Mouse (Mus musculus): ENCODE measurements around the gene Chchd2.

Chchd2 gene

GRCm38 (mm10) chr5:129878946-129879345 is 8.3 kb downstream of the Chchd2 start:
- no peak for DNase-seq (ENCODE audit: low spot score in 2 of 2)

GRCm38 (mm10) chr5:129877731-129878455 is 9.4 kb downstream of the Chchd2 start:
- DNase-seq (ENCODE audit: low spot score in 2 of 2) = no peak

GRCm38 (mm10) chr5:129875098-129875497 is 12.2 kb downstream of the Chchd2 start:
- no peak for DNase-seq (ENCODE audit: low spot score in 2 of 2)

GRCm38 (mm10) chr5:129873942-129874341 is 13.3 kb downstream of the Chchd2 start:
- DNase-seq (ENCODE audit: low spot score in 2 of 2) = no peak

GRCm38 (mm10) chr5:129871238-129871637 is 16.0 kb downstream of the Chchd2 start:
- DNase-seq (ENCODE audit: low spot score in 2 of 2) = no peak

GRCm38 (mm10) chr5:129869238-129869995 is 17.9 kb downstream of the Chchd2 start:
- no peak for DNase-seq (ENCODE audit: low spot score in 2 of 2)

GRCm38 (mm10) chr5:129865841-129866240 is 21.4 kb downstream of the Chchd2 start:
- no peak for DNase-seq (ENCODE audit: low spot score in 2 of 2)

- DNase-seq (ENCODE audit: low spot score in 2 of 2) = peak; percentile 43 to 79
These were observed 22.8 kb downstream of the Chchd2 start for GRCm38 (mm10) chr5:129864467-129864866.

- DNase-seq (ENCODE audit: low spot score in 2 of 2) = no peak
These were observed 24.9 kb downstream of the Chchd2 start for GRCm38 (mm10) chr5:129862325-129862724.

GRCm38 (mm10) chr5:129856414-129856813 is 30.9 kb downstream of the Chchd2 start:
- DNase-seq (ENCODE audit: low spot score in 2 of 2) = no peak

GRCm38 (mm10) chr5:129855163-129855562 is 32.1 kb downstream of the Chchd2 start:
- no peak for DNase-seq (ENCODE audit: low spot score in 2 of 2)

GRCm38 (mm10) chr5:129847558-129847820 is 39.8 kb downstream of the Chchd2 start:
- no peak for DNase-seq (ENCODE audit: low spot score in 2 of 2)

GRCm38 (mm10) chr5:129846752-129847557 is 40.3 kb downstream of the Chchd2 start, which contains the start of gene Sumf2:
Gene Sumf2 (plus strand): TSS chr5:129846986.
- DNase-seq (ENCODE audit: low spot score in 2 of 2) = peak; percentile 94 to 98

- DNase-seq (ENCODE audit: low spot score in 2 of 2) = no peak
These were observed 42.4 kb downstream of the Chchd2 start for GRCm38 (mm10) chr5:129844848-129845247.

All from spleen, postnatal 4 days (tissue).